Mouse (Mus musculus) kidney, adult 2 months (tissue): ENCODE results near the gene Nt5c2.

Experiments used
- CTCF ChIP-seq: fragments of 200-500 bp; conservative IDR thresholded peaks from 2 replicates; pipeline ENCODE4 v1.5.1; 2011; ENCODE audit warnings: low read depth, mild to moderate bottlenecking, control low read depth, low read length, moderate library complexity, mixed read lengths; ENCODE audit not compliant: insufficient read depth, insufficient read length
- POLR2A ChIP-seq: fragments of 200-500 bp; IDR thresholded peaks from one replicate; pipeline ENCODE4 v1.6.1; 2011; ENCODE audit warnings: low read depth, low read length, control low read depth

DNA sequence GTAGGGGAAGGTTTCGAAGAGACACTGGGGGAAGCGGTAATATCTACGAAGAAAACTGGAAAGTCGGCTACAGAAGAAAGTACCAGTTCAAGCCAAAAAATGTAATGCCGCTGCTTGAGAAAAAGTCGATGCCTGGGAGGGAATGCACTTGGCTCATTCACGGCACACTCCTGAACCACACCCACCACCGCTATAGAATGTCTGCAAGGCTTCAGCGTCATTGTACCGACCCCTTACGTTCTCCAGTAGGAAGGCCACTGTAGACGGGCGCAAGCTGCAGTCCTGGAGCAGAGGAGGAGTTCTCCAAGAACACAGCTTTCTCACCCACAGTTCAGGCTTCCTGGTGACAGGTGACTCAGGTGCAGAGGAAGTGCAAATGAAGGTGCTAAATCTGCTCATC lies 8.6 kb upstream of the Nt5c2 start:
- TF ChIP-seq POLR2A (no peak), CTCF (no peak)
